Mouse (Mus musculus): Measurements from ENCODE around the gene Matk. TPM values are rescaled to one million over a fixed set of nuclear protein-coding genes. Genes with fewer than 3 reads are reported as not detected.

The Matk gene
- total and polyA plus RNA-seq, 3 experiments, result 0.05 TPM; not detected in 2

GRCm38 (mm10) chr10:81287513-81288157 is 34.9 kb downstream of the Matk start:
- peaks cover 43% of the 10 kb centered on the region for H3K27me3 ChIP-seq (ENCODE audit: insufficient read depth, low read length)
- H3K36me3 ChIP-seq (replicated peaks), result no peaks in the 10 kb centered on the region
- peaks cover 74% of the 10 kb centered on the region for H3K4me1 ChIP-seq (ENCODE audit: insufficient read depth, low read depth, low read length)
- no peak for ATAC-seq (ENCODE audit: extremely low read depth, insufficient number of reproducible peaks, low FRiP score, poor library complexity, severe bottlenecking)
- no peak overlapping the region for H3K4me3 ChIP-seq (ENCODE audit: low read depth, low read length)
- no peak for DNase-seq (ENCODE audit: low spot score)
- H3K9me3 ChIP-seq (replicated peaks), result no peaks in the 10 kb centered on the region
- TF ChIP-seq TAL1 (conservative IDR thresholded peaks at IDR 0.05; ENCODE audit: low read depth, low read length), result no peak
- TF ChIP-seq GATA2 (IDR thresholded peaks at IDR 0.05; ENCODE audit: borderline replicate concordance, low read depth, low read length), result no peak
- TF ChIP-seq GATA1 (IDR thresholded peaks at IDR 0.05; ENCODE audit: borderline replicate concordance, low read length), result no peak
- peak; percentile 99 for TF ChIP-seq CTCF (IDR thresholded peaks at IDR 0.05; ENCODE audit: low read depth, low read length)

DNA sequence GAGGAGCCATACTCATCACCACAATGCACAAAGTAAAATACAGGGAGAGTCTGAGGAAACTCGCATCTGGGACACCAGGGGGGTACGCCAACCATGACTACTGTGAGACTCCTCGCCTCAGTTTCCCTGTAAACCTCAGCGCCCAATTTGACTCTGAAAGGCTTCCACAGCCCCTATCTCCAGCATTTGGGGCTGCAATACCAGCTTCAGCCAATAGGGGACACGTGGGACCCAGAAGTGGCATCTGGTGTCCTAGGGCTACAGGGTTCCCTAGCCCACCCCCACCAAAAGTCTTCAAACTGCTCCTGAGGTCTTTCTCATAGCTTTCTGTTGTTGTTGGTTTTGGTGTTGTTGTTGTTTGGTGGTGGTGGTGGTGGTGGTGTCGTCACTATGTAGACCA is 35.9 kb downstream of the Matk start:
- DNase-seq (ENCODE audit: low spot score) (no peak), ATAC-seq (ENCODE audit: extremely low read depth, insufficient number of reproducible peaks, low FRiP score, poor library complexity, severe bottlenecking) (no peak)
- no peak overlapping the region for H3K4me3 ChIP-seq (ENCODE audit: low read depth, low read length)
- H3K9me3 ChIP-seq (replicated peaks), result no peaks in the 10 kb centered on the region
- peaks cover 78% of the 10 kb centered on the region for H3K4me1 ChIP-seq (ENCODE audit: insufficient read depth, low read depth, low read length)
- TF ChIP-seq CTCF (IDR thresholded peaks at IDR 0.05; ENCODE audit: low read depth, low read length), result peak; percentile 61
- no peak for TF ChIP-seq TAL1 (conservative IDR thresholded peaks at IDR 0.05; ENCODE audit: low read depth, low read length)
- no peaks in the 10 kb centered on the region for H3K36me3 ChIP-seq (replicated peaks)
- H3K27me3 ChIP-seq (ENCODE audit: insufficient read depth, low read length), result peaks cover 35% of the 10 kb centered on the region

DNA sequence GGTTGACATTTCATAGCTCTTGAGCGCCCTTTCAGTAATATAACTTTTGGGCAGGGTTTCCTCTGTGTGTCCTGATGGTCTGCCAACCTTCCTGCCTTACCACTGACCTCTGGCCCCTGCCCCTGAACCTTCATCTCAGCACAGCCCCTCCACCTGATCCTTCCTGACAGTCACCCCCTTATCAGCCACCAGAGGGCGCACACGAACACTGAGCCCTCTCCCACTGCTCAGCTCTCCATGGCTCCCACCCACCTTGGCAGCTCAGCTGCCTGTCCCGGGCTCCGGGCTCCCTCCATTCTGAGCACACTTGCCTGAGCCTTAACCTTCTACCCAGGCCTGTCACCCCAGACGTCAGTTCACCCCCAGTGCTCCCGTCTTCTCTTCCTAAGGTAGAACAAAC is 36.5 kb downstream of the Matk start:
- H3K4me3 ChIP-seq (ENCODE audit: low read depth, low read length), result no peak overlapping the region
- TF ChIP-seq CTCF (IDR thresholded peaks at IDR 0.05; ENCODE audit: low read depth, low read length), result peak; percentile 77
- TF ChIP-seq GATA1 (IDR thresholded peaks at IDR 0.05; ENCODE audit: borderline replicate concordance, low read length), result no peak
- peaks cover 28% of the 10 kb centered on the region for H3K27me3 ChIP-seq (ENCODE audit: insufficient read depth, low read length)
- H3K4me1 ChIP-seq (ENCODE audit: insufficient read depth, low read depth, low read length), result peaks cover 82% of the 10 kb centered on the region
- ATAC-seq (ENCODE audit: extremely low read depth, insufficient number of reproducible peaks, low FRiP score, poor library complexity, severe bottlenecking) (no peak), DNase-seq (ENCODE audit: low spot score) (peak; percentile 51)
- no peaks in the 10 kb centered on the region for H3K9me3 ChIP-seq (replicated peaks)
- H3K36me3 ChIP-seq (replicated peaks), result peaks cover 4% of the 10 kb centered on the region

GRCm38 (mm10) chr10:81289811-81290210 is 37.1 kb downstream of the Matk start:
- TF ChIP-seq TAL1 (conservative IDR thresholded peaks at IDR 0.05; ENCODE audit: low read depth, low read length) (no peak), GATA2 (IDR thresholded peaks at IDR 0.05; ENCODE audit: borderline replicate concordance, low read depth, low read length) (no peak), POLR2AphosphoS5 (IDR thresholded peaks at IDR 0.05; ENCODE audit: insufficient replicate concordance, low read depth, low read length) (no peak), CTCF (IDR thresholded peaks at IDR 0.05; ENCODE audit: low read depth, low read length) (no peak), GATA1 (IDR thresholded peaks at IDR 0.05; ENCODE audit: borderline replicate concordance, low read length) (no peak)
- Histone ChIP-seq H3K9me3 (replicated peaks) (no peaks in the 10 kb centered on the region), H3K36me3 (replicated peaks) (peaks cover 9% of the 10 kb centered on the region), H3K27me3 (ENCODE audit: insufficient read depth, low read length) (peaks cover 23% of the 10 kb centered on the region), H3K4me1 (ENCODE audit: insufficient read depth, low read depth, low read length) (peaks cover 82% of the 10 kb centered on the region), H3K4me3 (ENCODE audit: low read depth, low read length) (no peak overlapping the region)
- ATAC-seq (ENCODE audit: extremely low read depth, insufficient number of reproducible peaks, low FRiP score, poor library complexity, severe bottlenecking), result no peak
- DNase-seq (ENCODE audit: low spot score), result no peak

- Histone ChIP-seq H3K27me3 (ENCODE audit: insufficient read depth, low read length) (peaks cover 15% of the 10 kb centered on the region; the same call in 1 of the 2 replicates), H3K9me3 (replicated peaks) (no peaks in the 10 kb centered on the region), H3K4me1 (ENCODE audit: insufficient read depth, low read depth, low read length) (peaks cover 83% of the 10 kb centered on the region), H3K36me3 (replicated peaks) (peaks cover 20% of the 10 kb centered on the region), H3K4me3 (ENCODE audit: low read depth, low read length) (peak overlapping the region; percentile 57; the same call in 1 of the 2 replicates)
- DNase-seq (ENCODE audit: low spot score), result no peak
- ATAC-seq (ENCODE audit: extremely low read depth, insufficient number of reproducible peaks, low FRiP score, poor library complexity, severe bottlenecking), result no peak
- TF ChIP-seq POLR2AphosphoS5 (IDR thresholded peaks at IDR 0.05; ENCODE audit: insufficient replicate concordance, low read depth, low read length), result no peak
- no peak for TF ChIP-seq GATA1 (IDR thresholded peaks at IDR 0.05; ENCODE audit: borderline replicate concordance, low read length)
- no peak for TF ChIP-seq GATA2 (IDR thresholded peaks at IDR 0.05; ENCODE audit: borderline replicate concordance, low read depth, low read length)
- TF ChIP-seq CTCF (IDR thresholded peaks at IDR 0.05; ENCODE audit: low read depth, low read length), result no peak
- no peak for TF ChIP-seq TAL1 (conservative IDR thresholded peaks at IDR 0.05; ENCODE audit: low read depth, low read length)
Observed at GRCm38 (mm10) chr10:81290698-81291460, 38.1 kb downstream of the Matk start.

DNA sequence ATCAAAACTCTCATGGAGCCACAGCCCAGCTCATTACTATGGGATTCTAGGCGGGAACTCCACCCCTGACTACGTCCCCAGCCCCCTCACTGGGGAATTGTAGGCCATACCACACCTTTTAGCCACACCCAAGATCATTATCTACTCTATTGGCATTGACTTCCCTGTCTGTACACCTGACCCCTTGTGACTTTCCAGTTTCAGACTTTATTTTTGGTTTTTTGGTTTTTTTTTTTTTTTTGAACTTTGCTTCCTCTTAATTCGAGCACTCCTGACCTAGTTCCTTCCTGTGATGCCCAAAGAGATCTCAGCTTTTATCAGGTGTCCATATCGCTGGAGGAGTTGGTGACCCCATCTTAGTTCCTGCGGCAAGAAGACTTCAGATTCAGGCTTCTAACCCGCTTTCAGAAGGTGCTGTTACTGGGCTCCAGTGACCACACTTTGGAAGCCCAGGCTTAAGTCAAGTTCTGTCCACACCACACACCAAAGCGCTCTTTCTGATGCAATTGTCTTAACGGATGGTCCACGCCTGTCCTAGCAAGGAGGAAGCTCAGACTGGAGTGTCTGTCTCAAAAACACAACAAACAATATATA is 38.9 kb downstream of the Matk start, which contains the start of gene Tjp3:
TSS of gene Tjp3 (minus strand) at position 71 of the 594 bp plus-strand sequence.
- H3K36me3 ChIP-seq (replicated peaks), result peaks cover 27% of the 10 kb centered on the region
- DNase-seq (ENCODE audit: low spot score) (no peak), ATAC-seq (ENCODE audit: extremely low read depth, insufficient number of reproducible peaks, low FRiP score, poor library complexity, severe bottlenecking) (no peak)
- peaks cover 83% of the 10 kb centered on the region for H3K4me1 ChIP-seq (ENCODE audit: insufficient read depth, low read depth, low read length)
- no peak for TF ChIP-seq GATA1 (IDR thresholded peaks at IDR 0.05; ENCODE audit: borderline replicate concordance, low read length)
- H3K27me3 ChIP-seq (ENCODE audit: insufficient read depth, low read length), result peaks cover 15% of the 10 kb centered on the region; the same call in 1 of the 2 replicates
- H3K4me3 ChIP-seq (ENCODE audit: low read depth, low read length), result peak within 1 kb of the TSS; percentile 57; the same call in 1 of the 2 replicates
- no peaks in the 10 kb centered on the region for H3K9me3 ChIP-seq (replicated peaks)
